Mouse (Mus musculus): ENCODE measurements around the gene Dock4.
A peak's percentile ranks its signal among the peaks of the same experiment; 100 is the strongest.

Dock4 gene

GRCm38 (mm10) chr12:40462693-40463235 lies 17.0 kb downstream of the Dock4 start:
- no peak for DNase-seq (ENCODE audit: low spot score in 2 of 2)

GRCm38 (mm10) chr12:40463828-40464227 lies 18.1 kb downstream of the Dock4 start:
- DNase-seq (ENCODE audit: low spot score in 2 of 2): no peak

GRCm38 (mm10) chr12:40464282-40464681 lies 18.5 kb downstream of the Dock4 start:
- DNase-seq (ENCODE audit: low spot score in 2 of 2): peak in 1 of 2 experiments; percentile 54

GRCm38 (mm10) chr12:40468235-40468634 lies 22.5 kb downstream of the Dock4 start:
- peak in 1 of 2 experiments; percentile 47 for DNase-seq (ENCODE audit: low spot score in 2 of 2)

GRCm38 (mm10) chr12:40469009-40469408 lies 23.3 kb downstream of the Dock4 start:
- no peak for DNase-seq (ENCODE audit: low spot score in 2 of 2)

GRCm38 (mm10) chr12:40471649-40472399 lies 26.1 kb downstream of the Dock4 start:
- no peak for DNase-seq (ENCODE audit: low spot score in 2 of 2)

- DNase-seq (ENCODE audit: low spot score in 2 of 2): no peak
These were observed 28.0 kb downstream of the Dock4 start for GRCm38 (mm10) chr12:40473709-40474108.

- no peak for DNase-seq (ENCODE audit: low spot score in 2 of 2)
These were observed 32.1 kb downstream of the Dock4 start for GRCm38 (mm10) chr12:40477621-40478452.

- DNase-seq (ENCODE audit: low spot score in 2 of 2): peak in 1 of 2 experiments; percentile 33
These were observed 38.5 kb downstream of the Dock4 start for GRCm38 (mm10) chr12:40484224-40484623.

GRCm38 (mm10) chr12:40485210-40485609 lies 39.5 kb downstream of the Dock4 start:
- DNase-seq (ENCODE audit: low spot score in 2 of 2): no peak

- DNase-seq (ENCODE audit: low spot score in 2 of 2): no peak
These were observed 40.5 kb downstream of the Dock4 start for GRCm38 (mm10) chr12:40486047-40486837.

- DNase-seq (ENCODE audit: low spot score in 2 of 2): no peak
These were observed 50.6 kb downstream of the Dock4 start for GRCm38 (mm10) chr12:40496387-40496786.

GRCm38 (mm10) chr12:40497806-40498205 lies 52.1 kb downstream of the Dock4 start:
- DNase-seq (ENCODE audit: low spot score in 2 of 2): no peak

GRCm38 (mm10) chr12:40498250-40498671 lies 52.5 kb downstream of the Dock4 start:
- DNase-seq (ENCODE audit: low spot score in 2 of 2): no peak

- no peak for DNase-seq (ENCODE audit: low spot score in 2 of 2)
These were observed 53.3 kb downstream of the Dock4 start for GRCm38 (mm10) chr12:40498928-40499626.

- DNase-seq (ENCODE audit: low spot score in 2 of 2): no peak
These were observed 54.0 kb downstream of the Dock4 start for GRCm38 (mm10) chr12:40499627-40500329.

- no peak for DNase-seq (ENCODE audit: low spot score in 2 of 2)
These were observed 55.4 kb downstream of the Dock4 start for GRCm38 (mm10) chr12:40501141-40501540.

- DNase-seq (ENCODE audit: low spot score in 2 of 2): no peak
These were observed 57.8 kb downstream of the Dock4 start for GRCm38 (mm10) chr12:40503520-40503919.

- DNase-seq (ENCODE audit: low spot score in 2 of 2): no peak
These were observed 58.9 kb downstream of the Dock4 start for GRCm38 (mm10) chr12:40504687-40505086.

GRCm38 (mm10) chr12:40507823-40508390 lies 62.2 kb downstream of the Dock4 start:
- DNase-seq (ENCODE audit: low spot score in 2 of 2): no peak

All from frontal cortex, postnatal 14 days (tissue).